Mouse (Mus musculus) adrenal gland, adult 18-20 months (tissue): ENCODE data around the gene Gm49394. TPM values are rescaled to one million over a fixed set of nuclear protein-coding genes. Genes with fewer than 3 reads are reported as not detected.

Experiments used
- DNase-seq, 2 experiments: peaks; one replicate each; pipeline ENCODE4 v3.0.0; 2021 to 2022; ENCODE audit warnings: low spot score in 2 of 2
- long read RNA-seq, 2 experiments: library from polyadenylated mRNA; stranded (forward); transcript quantifications; one replicate each; pipeline ENCODE4 v2.0.0; 2021
- total RNA-seq, 2 experiments: library from RNA; stranded (reverse); gene quantifications; 1 replicate in 1 of 2; 2 replicates in 1 of 2; pipeline ENCODE4 v1.2.3; 2021

Gm49394 gene
- not detected for total RNA-seq
- long read RNA-seq, experiment 1 = 0 reads
- long read RNA-seq, experiment 2 = 0 reads

DNA sequence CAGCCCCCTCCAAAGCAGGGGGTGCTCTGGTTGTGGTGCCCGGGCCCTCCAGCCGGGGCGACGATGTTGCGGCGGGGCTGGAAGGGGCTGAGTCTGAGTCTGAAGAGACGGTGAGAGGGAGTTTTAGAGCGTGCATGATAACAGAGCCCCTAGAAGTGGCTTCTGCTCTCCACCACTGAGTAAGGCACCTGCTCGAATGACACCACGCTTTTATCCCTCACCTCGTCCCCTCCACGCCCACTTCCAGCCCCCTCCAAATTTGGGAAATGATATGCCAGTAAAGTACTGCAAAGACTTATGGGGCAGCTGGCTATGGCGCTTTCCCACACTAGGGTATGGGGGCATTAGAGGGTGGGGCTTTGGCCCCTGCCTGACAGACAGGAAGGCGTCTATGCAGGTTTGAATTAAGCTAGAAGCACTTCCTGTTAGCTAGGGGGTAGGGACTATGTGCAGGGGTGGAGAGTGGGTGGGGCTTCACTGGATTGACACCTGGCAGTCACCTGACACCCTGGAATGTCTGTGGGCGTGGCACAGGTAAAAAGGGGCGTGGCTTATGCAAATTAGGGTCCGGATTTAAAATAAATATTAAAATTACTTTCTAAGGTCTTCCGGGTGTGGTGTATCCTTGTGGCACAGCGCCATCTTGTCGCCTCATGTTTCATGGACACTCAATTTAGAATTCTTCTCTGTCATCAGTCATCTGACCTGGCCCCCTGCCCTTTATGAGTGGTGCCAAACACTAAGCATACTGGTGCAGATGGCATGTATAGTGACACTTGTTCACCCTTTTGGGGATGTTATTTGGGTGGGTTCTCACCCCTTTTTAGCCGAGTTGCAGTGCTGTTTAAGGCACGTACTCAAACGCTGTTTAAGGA lies at the start of gene Gm49394:
TSS of gene Gm49394 (minus strand) at position 192 of the 875 bp plus-strand sequence.
- DNase-seq = no peak

DNA sequence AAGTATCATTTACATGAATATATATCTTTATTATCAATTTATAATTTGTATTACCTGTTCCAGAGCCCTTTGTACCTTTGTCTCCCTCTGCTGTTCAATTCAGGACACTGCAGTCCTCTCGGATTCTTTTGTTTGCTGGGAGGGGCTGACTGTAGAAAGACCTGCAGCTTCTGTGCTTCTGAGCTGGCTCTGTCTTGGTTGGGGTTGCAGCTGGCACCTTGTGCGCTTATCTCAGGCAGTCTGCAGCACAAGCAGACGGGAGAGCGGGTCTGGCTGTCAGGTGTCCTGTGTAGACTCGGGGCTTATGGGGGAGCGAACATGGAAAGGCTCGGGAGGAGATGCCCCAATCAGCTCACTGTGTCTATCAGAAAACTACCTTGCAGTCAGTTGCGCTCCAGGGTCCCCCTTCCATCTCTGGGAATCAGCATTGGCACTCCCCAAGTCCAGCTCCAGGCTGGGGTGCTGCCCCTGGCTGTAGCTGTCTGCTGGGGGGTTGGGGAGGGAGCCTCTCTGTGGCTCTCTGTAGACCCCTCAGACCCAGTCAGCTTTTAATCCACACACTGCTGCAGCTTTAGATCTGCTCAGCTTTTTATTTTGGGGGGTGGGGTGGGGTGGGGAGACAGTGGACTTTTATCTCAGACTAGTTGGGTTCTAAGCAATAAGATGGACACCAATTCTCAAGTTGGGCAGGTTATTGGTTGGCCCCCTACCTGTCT lies 45.2 kb upstream of the Gm49394 start:
- DNase-seq = peak; percentile 30 to 34

DNA sequence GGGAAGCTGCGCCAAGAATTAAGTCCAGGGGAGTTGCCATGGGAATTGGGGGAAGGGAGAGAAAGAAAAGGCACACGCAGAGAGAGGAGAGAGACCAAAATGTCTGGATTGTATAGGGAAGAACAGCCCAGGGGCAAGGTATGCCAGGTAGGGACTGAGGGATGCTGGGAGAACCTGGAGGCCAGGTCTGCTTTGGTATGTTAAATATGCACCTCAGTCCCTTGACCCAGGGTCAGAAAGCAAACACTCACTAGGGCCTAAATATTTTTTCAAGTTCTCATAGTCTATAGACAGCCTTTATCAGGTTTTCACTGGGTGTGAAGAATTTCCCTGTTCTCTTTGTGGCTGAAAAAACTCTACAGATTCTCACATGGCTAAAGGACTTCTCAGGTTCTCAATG lies 37.1 kb upstream of the Gm49394 start:
- no peak for DNase-seq

DNA sequence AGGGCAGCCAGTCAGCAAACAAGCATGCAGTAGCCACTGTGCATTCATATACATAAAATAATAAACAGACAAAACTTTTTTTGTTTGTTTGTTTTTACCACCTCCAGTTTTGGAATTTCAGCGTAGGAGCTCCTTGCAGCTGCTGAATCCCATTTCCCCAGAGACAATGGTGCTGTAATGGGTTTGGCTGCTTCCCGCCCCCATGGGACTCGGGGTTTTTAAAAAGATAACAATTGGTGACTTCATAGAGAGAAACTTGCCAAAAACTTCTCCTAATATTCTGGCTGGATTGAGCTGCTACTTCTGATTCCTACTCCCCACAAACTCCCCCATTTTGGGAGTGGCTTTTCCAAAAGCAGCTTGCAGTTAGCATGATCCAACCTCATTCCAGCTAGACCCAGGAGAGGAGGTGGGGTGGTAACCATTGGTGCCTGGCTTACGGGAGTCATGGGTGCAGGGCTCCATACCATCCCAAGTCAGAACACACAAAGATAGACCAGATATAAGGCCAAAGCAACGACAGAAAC lies 29.7 kb upstream of the Gm49394 start:
- DNase-seq = no peak

DNA sequence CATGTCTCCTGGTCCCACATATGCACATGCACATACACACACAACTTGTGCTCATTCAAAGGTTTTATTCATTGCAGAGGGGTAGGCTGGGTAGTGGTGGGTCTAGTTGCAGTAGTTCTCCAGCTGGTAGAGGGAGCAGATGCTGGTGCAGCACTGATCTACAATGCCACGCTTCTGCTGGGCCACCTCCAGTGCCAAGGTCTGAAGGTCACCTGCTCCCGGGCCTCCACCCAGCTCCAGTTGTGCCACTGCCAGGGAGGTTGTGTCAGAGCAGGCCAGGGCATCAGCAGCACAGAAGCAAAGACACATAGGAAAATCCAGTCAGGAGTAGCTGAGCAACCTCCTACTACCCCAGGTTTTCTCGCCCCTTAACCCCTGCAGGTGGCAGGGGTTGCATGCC lies 8.9 kb upstream of the Gm49394 start:
- no peak for DNase-seq

DNA sequence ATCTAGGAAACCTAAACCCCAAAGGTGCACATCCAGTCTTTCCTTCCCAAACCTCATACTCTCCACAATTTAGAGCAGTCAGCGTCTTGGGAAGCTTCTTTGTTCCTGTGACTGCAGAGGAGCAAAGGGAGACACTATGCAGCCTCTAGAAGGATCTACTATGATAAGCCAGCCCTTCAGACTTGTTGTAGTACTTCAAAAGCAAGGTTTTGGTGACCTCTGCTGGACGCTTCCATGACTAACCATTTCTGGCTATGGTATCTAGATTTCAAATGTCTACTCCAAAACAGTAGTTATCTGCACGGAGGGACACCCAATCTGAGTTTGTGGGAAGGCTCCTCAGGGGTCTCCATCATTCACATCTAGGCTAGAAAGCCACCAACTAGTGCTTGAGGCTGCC lies 5.9 kb upstream of the Gm49394 start:
- DNase-seq = peak in 1 of 2 experiments; percentile 49

DNA sequence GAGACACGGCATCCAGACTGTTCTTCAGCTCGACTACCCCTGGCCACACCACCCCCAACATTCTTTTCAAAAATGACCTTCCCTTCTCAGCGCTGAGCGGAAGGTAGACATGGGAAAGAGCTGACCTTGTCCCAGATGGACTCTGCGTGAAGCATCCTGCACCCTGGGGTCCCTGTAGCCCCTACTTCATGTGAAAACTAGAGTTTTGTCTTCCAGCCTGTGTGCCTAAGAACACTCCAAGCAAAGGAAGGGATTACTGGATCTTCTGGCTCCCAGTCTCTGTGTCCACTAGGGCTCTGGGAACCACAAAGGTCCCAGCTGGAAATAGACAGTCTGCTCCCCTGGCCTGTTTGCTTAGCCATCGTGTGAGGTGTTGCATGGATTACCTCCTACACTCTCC lies 5.4 kb upstream of the Gm49394 start:
- no peak for DNase-seq

DNA sequence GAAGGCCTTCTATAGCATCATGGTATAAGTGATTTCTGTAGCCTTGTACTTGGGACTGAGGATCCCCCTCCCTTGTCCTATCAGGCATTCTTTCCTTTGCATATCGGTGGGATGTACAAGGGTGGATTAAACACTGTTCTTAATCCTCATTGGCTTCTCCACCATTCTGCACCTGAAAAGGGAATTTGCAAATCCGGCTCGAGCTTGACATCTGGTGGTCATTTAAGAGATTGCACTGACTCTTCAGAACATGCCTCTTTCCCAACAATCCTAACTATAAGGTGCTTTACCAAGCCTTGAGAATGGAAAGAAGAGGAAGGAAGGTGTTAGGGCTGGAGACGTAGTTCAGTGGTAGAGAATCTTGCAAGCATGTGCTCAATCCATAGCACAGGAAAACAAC lies 2.4 kb upstream of the Gm49394 start:
- peak in 1 of 2 experiments; percentile 42 for DNase-seq

DNA sequence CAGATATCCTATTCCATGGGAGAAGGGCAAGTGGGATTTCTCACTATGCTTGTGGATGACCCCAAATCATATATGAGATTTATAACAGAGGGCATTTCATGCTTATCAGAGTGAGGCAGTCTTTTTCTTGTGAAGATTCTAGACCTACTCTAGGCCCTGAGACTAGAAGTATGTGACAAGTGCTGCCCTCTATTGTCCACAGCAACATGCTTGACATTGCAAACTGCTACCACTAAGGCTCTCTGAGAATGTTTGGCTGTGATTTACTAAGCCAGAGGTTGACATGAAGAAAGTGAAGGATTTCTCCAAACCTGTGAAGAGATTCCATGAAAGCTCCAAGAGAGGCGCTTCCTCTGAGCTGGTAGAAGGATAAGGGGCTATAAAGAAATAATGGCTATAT lies 1.3 kb upstream of the Gm49394 start:
- DNase-seq = no peak

DNA sequence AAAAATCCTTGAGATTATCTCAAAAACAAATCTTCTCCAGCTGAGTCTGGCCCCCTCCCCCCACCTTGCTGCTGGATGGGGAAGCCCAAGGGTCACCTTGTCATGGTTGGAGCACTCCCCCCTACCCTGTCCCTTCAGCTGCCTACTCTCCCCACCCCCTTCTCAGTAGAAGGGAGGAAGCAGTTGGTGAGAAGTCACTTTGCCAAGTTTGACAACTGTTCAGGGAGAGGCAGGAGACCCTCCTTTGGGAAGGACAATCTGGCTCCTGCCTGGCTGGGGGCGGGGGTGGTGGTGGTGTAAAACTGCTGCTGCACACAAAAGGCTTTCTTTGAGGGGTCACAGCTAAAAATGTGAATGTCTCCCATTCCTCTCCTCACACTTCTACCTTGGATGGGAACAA lies 1.4 kb downstream of the Gm49394 start:
- DNase-seq = no peak

DNA sequence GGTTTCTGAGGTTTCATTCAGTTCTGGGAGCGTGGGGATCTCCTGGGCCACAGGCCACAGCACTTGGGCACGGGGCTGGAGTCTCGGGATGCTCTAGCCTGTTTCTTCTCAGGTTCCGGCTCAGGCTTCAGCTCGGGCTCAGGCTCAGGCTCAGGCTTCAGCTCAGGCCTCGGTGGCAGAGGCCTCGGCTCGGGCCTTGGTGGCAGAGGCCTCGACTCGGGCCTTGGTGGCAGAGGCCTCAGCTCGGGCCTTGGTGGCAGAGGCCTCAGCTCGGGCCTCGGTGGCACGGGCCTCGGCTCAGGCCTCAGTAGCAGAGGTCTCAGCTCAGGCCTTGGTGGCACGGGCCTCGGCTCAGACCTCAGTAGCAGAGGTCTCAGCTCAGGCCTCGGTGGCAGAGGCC lies 2.2 kb downstream of the Gm49394 start:
- DNase-seq = no peak

DNA sequence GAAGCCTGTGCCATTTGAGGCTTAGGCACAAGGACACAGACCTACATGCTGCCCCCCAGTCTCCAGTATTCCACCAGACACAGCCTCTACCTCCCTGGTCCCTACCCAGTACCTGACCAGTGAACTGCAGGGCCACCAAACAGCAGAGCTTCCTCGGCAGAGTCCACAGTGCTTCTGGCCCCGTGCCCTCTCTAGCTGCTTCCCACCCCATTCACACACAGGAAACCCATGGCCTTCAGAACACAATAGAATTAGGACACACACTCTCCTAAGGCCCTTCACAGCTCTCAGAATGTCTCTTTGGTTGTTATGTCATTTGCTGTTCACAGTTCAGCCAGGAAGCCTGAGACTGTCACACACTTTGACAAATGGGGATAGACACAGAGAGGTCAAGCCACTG lies 3.1 kb downstream of the Gm49394 start, which contains the start of gene Igf2:
TSS of gene Igf2 (minus strand) at position 158 of the 400 bp plus-strand sequence.
- no peak for DNase-seq

DNA sequence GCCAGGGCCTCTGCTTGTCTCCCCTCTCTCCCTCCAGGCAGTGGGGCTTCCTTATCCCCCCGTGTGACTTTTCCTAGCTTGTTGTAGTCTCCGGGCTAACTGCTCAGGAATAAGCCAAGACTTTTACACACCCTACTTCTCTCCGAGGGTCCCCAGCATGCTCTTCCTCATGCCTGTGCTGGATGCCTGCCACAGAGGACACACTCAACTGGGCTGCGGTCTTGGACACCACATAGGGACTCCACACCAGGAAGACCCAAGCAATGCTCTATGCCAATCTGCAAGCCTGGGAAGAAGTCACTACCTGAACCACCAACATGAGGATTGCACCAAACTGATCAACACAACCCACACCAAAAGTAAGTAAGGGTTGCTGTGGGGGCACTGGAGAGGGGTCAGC lies 3.6 kb downstream of the Gm49394 start:
- no peak for DNase-seq

DNA sequence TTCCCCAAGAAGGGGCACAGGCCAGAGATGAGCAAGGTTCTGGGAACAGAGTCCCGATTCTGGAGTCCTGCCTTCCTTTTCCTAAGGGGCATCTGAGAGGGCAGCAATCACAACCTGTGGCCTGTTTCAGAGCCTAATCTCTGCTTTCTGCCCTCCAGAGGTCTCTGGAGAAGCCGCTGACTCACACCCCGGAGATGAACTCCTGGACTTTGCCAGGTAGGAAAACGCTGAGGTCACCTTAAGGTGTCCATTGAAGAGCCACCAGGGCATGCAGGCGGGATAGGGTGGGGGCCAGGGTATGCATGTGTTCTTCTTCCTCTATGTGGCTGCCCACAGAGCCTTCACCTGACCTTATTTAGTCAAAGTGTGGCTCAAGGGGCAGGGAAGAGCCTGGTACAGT lies 4.4 kb downstream of the Gm49394 start:
- no peak for DNase-seq

DNA sequence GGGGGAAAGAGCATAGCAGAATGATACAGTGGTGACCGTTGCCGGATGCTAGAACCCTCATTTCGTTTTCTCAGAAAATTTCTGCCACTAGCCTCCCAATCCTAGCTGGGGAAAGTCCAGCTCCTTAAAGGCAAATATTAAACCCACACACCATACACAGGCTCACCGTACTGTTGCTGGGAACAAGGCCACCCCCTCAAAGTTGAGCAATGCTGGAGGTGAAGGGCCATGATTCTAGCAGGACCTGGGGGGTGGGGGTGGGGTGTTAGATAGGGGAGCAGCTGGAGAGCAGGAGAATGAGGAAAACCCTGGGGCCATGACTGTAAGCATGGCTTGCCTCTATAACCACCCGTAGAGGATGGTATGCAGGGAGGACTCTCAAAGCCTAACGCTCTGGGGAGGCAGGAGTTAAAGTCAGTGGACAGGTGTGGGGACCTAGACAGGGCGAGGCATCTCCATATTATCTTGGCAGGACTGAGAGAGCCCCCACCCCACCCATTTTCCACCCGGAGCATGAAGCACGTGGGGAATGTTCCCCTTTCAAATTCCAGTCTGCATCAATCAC lies 5.2 kb downstream of the Gm49394 start:
- no peak for DNase-seq

DNA sequence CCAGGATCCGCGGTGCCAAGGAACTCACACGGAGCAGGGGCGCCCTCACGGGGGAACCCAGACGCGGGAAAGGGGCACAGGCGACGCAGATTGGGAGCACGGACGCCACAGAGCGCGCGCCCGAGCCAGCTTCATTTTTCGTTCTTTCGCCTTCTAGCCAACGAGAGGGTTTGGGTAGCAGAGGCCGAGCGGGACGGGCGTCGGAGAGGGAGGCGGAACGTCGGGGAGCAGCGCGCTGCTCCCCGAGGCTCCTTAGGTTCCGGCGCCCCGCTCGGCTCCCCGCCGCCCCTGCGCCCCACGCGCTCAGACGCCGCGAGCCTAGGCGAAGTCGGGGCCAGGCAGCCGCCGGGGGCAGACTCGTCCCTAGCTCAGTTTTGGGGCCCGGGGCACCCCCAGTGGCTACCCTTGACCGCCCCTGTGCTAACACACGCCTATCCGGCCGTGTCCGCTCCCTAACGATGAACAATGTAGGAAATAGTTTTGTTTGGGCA lies 5.8 kb downstream of the Gm49394 start:
- no peak for DNase-seq

DNA sequence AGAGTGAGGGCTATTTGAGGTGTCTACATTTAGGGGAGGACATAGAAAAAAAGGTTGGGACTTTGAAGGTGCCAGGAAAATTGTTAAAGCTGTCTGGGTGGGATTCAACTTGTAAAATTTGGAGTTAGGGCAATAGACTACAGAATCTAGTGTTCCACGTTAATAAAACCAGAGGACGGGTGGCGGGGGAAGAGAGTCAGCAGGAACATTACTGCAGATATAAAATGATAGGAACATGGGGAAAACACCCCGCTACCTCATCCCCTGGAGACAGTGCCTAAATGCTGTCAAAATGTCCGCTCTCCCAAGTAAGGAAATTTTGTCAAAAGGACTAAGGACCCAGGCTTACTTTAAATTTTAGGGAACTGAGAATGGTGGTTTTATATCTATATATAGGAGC lies 6.6 kb downstream of the Gm49394 start:
- DNase-seq = no peak

DNA sequence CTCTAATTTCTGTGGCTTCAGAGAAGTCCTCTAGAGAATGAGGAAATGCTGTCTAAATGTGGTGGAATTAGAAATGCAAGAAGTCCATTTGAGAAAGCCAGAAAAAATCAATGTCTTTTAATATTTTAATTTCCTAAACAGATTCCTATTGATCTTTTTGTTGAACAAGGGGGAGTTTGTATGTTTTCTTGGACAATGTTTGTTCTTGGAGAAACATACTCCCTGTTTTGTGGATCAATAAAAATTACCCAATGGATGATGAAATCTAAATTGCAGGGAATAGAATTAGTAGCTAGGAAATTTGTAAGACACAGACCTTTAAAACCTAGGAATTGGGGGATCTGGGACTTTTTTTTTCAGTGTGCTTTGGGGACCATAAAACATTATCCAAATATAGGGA lies 7.9 kb downstream of the Gm49394 start:
- no peak for DNase-seq

DNA sequence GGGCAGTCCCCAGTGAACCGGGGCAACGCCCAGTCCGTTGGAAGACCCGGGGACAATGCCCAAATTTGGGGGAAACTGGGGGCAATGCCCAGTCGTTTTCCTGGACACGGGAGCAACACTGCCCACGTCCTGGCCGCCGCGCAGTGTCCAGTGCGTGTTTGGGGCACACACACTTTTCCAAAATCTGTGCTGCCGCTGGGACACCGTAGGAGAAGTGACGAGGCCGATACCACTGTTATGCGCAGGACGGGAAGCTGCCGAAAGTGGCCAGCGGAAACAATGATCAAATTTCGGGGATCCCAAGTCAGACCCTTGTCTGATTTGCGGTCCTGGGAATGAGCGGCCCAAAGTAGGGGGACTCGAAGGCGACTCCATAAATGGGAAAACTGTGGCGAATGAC lies 8.7 kb downstream of the Gm49394 start:
- no peak for DNase-seq

DNA sequence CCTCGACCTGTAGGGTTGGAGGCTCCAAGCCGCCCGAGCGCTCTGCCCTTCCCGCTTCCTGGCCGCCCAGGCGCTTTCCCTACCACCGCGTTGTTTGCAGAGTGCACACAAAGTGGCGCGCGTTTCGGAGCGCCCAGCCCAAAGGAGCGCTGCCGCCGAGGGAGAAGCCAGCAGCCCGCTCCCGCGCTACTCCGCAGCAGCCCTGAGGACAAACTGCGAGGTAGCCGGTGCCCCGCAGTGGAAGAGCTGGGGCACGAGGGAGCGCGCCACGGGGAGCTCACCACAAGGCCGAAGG lies 9.1 kb downstream of the Gm49394 start:
- DNase-seq = no peak

DNA sequence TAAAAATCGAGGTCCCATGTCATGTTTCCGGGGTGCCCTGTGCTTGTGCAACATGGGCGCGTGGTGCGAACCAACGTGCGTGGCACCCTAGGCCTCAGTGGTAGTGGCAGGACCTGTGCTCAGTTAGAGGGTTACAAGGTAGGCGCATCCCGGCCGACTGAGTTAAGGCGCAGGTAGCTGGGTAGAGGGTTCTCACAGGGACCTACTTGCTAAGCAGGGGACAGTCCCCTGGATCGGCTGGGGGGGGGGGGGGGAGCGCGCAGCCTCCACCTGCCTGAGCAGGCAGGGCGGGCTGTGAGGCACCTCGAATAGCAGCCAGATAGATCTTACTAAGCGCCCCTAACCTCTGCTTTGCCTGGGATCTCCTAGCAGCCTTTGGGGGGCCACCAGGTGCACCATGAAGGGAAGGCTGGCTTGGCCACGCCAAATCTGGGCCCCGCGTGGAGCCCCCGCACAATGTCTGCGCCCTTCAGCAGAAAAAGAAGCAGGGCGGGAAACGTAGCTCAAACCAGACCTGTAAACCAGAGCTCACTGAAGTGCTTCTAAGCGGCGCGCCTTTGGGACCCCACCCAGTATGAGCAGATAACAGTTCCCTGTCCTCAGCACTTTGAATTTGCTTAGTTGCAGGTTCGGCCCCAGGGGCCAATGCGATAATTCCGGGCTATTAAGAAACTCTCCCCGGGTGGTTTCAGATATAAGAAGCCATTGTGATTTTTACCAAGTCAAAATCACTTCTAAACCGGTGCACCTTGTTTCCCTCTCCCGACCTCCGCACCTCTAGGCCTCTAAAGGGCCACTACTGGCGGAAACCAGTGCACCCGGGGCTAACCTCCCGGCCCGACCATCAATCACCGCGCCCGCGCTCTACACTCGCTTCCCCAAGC lies 9.7 kb downstream of the Gm49394 start:
- no peak for DNase-seq
